Mouse (Mus musculus): ENCODE measurements around the gene Apod. TPM values are rescaled to one million over a fixed set of nuclear protein-coding genes. Genes with fewer than 3 reads are reported as not detected.
"Not testable (repeated sequence)": the region's sequence is repeated elsewhere in the genome, so short reads cannot be mapped to it uniquely, and the experiment has no call there.

The Apod gene
- polyA plus RNA-seq, 1 experiment from 2014 or later = 13.5 TPM

DNA sequence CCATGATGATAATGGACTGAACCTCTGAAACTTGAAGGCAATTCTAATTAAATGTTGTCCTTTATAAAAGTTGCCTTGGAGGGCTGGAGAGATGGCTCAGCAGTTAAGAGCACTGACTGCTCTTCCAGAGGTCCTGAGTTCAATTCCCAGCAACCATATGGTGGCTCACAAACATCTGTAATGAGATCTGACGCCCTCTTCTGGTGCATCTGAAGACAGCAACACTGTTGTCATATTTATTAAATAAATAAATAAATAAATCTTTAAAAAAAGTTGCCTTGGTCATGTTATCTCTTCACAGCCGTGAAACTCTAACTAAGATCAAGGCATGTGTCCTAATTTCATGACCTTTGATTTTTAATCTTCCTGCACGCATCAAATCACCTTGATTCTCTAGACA, 5.1 kb upstream of the Apod start:
- H3K36me3 ChIP-seq (replicated peaks; ENCODE audit: control insufficient read depth, insufficient read depth, low read depth, low read length); H3K9me3 ChIP-seq (replicated peaks; ENCODE audit: control insufficient read depth, low read length); ATAC-seq (replicated peaks; ENCODE audit: insufficient number of reproducible peaks, low FRiP score, low TSS enrichment, low read depth); H3K27ac ChIP-seq (replicated peaks; ENCODE audit: low read depth, low read length); H3K4me3 ChIP-seq (ENCODE audit: low read depth, low read length); H3K4me2 ChIP-seq (ENCODE audit: low read depth, low read length); H3K9ac ChIP-seq (replicated peaks; ENCODE audit: low read length); H3K4me1 ChIP-seq (ENCODE audit: control insufficient read depth, insufficient read depth, low read length); DNase-seq (ENCODE audit: low spot score); H3K27me3 ChIP-seq (ENCODE audit: control insufficient read depth, insufficient read depth, low read length): not testable (repeated sequence)
- WGBS = 78% methylated on average over 3 of the region's 3 CpGs

DNA sequence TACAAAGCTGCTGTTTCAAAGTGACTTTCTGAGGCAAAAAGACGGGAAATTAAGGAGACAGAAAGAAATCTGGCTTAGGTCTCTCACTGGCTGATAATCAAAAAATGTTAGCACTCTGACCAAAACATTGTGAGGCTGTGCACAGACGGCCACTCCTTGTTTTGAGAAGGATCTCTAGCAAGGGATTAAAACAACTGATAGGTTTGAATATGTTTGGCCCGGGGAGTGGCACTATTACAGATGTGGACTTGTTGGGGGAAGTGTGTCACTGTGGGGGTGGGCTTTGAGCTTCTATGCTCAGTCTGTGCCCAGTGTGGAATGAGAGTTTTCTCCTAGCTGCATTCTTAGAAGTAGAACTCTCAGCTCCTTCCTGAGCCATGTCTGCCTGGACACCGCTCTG, 4.7 kb upstream of the Apod start:
- H3K4me1 ChIP-seq (ENCODE audit: control insufficient read depth, insufficient read depth, low read length) = peaks cover 2% of the 10 kb centered on the region; the same call in 1 of the 2 replicates
- H3K4me2 ChIP-seq (ENCODE audit: low read depth, low read length) = no peak overlapping the region
- 75% methylated on average over 4 of the region's 4 CpGs for WGBS
- no peak overlapping the region for H3K9ac ChIP-seq (replicated peaks; ENCODE audit: low read length)
- ATAC-seq (replicated peaks; ENCODE audit: insufficient number of reproducible peaks, low FRiP score, low TSS enrichment, low read depth) (no peak), DNase-seq (ENCODE audit: low spot score) (no peak)
- H3K27ac ChIP-seq (replicated peaks; ENCODE audit: low read depth, low read length) = no peak overlapping the region
- no peaks in the 10 kb centered on the region for H3K36me3 ChIP-seq (replicated peaks; ENCODE audit: control insufficient read depth, insufficient read depth, low read depth, low read length)
- no peak overlapping the region for H3K4me3 ChIP-seq (ENCODE audit: low read depth, low read length)
- no peaks in the 10 kb centered on the region for H3K27me3 ChIP-seq (ENCODE audit: control insufficient read depth, insufficient read depth, low read length)
- H3K9me3 ChIP-seq (replicated peaks; ENCODE audit: control insufficient read depth, low read length) = no peaks in the 10 kb centered on the region

DNA sequence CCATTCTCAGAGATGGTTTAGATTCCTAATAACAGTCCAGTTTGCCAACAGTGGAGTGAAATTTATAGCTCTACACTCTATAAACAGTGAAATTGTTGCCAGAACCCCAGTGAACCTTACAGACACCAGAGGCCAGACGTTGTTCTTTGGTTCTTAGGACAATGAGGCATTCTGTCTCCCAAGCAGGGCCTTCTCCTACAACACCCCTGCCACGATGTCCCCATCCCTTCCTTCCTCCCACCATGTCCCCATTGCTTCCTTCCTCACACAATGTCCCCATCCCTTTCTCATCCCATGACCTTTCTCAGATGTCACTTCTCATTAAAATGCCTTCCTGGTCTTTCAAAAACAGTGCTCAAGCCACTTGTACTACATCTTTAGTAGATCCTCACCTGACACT, 3.8 kb upstream of the Apod start:
- no peak for ATAC-seq (replicated peaks; ENCODE audit: insufficient number of reproducible peaks, low FRiP score, low TSS enrichment, low read depth)
- WGBS = 59% methylated on average over 2 of the region's 2 CpGs
- Histone ChIP-seq H3K27ac (replicated peaks; ENCODE audit: low read depth, low read length) (no peak overlapping the region), H3K27me3 (ENCODE audit: control insufficient read depth, insufficient read depth, low read length) (no peaks in the 10 kb centered on the region), H3K9ac (replicated peaks; ENCODE audit: low read length) (no peak overlapping the region), H3K36me3 (replicated peaks; ENCODE audit: control insufficient read depth, insufficient read depth, low read depth, low read length) (no peaks in the 10 kb centered on the region), H3K4me3 (ENCODE audit: low read depth, low read length) (no peak overlapping the region), H3K4me2 (ENCODE audit: low read depth, low read length) (no peak overlapping the region), H3K9me3 (replicated peaks; ENCODE audit: control insufficient read depth, low read length) (no peaks in the 10 kb centered on the region), H3K4me1 (ENCODE audit: control insufficient read depth, insufficient read depth, low read length) (peaks cover 2% of the 10 kb centered on the region; the same call in 1 of the 2 replicates)
- no peak for DNase-seq (ENCODE audit: low spot score)

DNA sequence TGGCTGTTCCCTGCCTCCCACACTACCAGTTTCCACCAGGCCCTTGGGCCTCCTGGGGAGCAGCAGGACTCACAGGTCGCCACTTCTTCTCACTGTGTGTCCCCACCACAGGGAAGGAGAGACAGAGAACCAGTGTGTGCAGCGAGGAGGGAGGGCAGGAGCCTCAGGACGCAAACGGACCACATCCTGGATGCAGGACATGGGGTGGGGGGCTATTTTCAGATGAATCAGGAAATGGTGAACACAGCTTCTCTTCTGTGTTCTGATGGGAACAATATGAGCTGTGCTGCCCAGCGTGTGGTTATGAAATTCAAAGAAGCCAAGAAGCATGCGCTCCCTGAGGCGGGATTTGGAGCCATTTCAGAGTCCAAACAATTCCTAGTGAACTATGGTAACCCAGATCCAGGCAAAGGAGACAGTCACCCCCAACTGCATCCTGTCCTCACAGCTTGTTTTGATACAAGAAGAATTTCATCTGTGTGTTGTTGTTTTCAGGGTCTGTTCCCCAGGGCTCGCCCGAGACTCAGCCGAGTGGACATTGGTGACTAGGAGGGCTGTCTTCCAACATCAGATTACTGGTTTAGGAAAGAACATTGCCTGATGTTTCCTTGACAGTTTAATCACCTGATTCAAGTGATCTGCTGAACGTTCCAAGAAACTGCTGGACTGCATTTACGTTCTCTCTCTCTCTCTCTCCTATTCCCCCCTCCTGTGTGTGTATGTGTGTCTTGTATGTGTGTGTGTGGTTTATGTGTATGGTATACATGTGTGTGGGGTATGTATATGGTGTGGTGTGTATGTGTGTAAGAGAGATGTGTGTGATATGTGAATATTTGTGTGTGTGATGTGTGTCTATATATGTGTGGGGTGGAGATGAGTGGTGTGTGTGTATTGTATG, 1.9 kb upstream of the Apod start:
- not testable (repeated sequence) for H3K36me3 ChIP-seq (replicated peaks; ENCODE audit: control insufficient read depth, insufficient read depth, low read depth, low read length); H3K4me2 ChIP-seq (ENCODE audit: low read depth, low read length); H3K4me3 ChIP-seq (ENCODE audit: low read depth, low read length); H3K9me3 ChIP-seq (replicated peaks; ENCODE audit: control insufficient read depth, low read length); ATAC-seq (replicated peaks; ENCODE audit: insufficient number of reproducible peaks, low FRiP score, low TSS enrichment, low read depth); H3K4me1 ChIP-seq (ENCODE audit: control insufficient read depth, insufficient read depth, low read length); H3K9ac ChIP-seq (replicated peaks; ENCODE audit: low read length); DNase-seq (ENCODE audit: low spot score); H3K27me3 ChIP-seq (ENCODE audit: control insufficient read depth, insufficient read depth, low read length); H3K27ac ChIP-seq (replicated peaks; ENCODE audit: low read depth, low read length)
- 39% methylated on average over 12 of the region's 12 CpGs for WGBS

DNA sequence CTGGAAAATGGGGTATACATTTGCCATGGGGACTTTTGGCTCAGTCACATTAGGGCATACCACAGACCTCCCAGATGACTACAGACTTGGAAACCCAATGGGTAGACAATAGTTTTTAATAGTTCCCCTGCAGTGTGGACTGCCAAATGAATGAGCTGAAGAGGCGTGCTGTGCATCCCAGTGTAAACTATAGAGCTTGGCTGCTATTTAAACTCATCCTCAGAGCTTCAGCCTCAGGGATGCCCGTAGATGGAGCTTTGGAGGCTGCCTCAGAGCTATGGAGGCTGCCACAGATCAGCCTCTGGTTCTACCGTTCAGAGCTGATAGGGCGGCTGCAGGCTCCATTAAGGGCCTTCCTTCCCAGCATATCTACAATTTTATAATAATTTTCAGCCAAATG, 686 bp upstream of the Apod start:
- Histone ChIP-seq H3K27me3 (ENCODE audit: control insufficient read depth, insufficient read depth, low read length) (no peaks in the 10 kb centered on the region), H3K4me2 (ENCODE audit: low read depth, low read length) (no peak overlapping the region), H3K36me3 (replicated peaks; ENCODE audit: control insufficient read depth, insufficient read depth, low read depth, low read length) (no peaks in the 10 kb centered on the region), H3K9ac (replicated peaks; ENCODE audit: low read length) (no peak overlapping the region; the same call in 1 of the 2 replicates), H3K27ac (replicated peaks; ENCODE audit: low read depth, low read length) (no peak overlapping the region), H3K9me3 (replicated peaks; ENCODE audit: control insufficient read depth, low read length) (no peaks in the 10 kb centered on the region), H3K4me1 (ENCODE audit: control insufficient read depth, insufficient read depth, low read length) (peaks cover 2% of the 10 kb centered on the region; the same call in 1 of the 2 replicates), H3K4me3 (ENCODE audit: low read depth, low read length) (no peak overlapping the region)
- 79% methylated on average over 4 of the region's 4 CpGs for WGBS
- DNase-seq (ENCODE audit: low spot score) (no peak), ATAC-seq (replicated peaks; ENCODE audit: insufficient number of reproducible peaks, low FRiP score, low TSS enrichment, low read depth) (no peak)

DNA sequence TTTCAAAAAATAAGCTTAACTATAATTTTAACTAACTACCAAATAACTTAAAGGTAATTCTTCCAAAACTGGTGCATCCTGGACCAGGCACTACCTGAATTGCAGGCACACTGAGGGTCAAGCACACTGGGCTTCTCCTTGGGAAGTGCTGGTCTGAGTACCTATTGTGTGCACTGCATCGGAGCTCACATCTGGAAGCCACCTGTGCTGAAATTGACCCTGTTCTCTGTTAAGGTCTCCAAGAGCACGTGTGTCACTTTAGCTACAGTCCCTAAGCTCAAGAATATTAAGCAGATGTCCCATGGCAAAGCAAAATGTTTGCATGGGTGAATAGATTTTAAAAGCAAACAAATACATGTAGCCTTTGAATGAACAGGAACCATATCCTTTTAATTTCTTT, 997 bp downstream of the Apod start:
- no peak for ATAC-seq (replicated peaks; ENCODE audit: insufficient number of reproducible peaks, low FRiP score, low TSS enrichment, low read depth)
- no peak overlapping the region for H3K4me3 ChIP-seq (ENCODE audit: low read depth, low read length)
- peaks cover 2% of the 10 kb centered on the region; the same call in 1 of the 2 replicates for H3K4me1 ChIP-seq (ENCODE audit: control insufficient read depth, insufficient read depth, low read length)
- no peaks in the 10 kb centered on the region for H3K27me3 ChIP-seq (ENCODE audit: control insufficient read depth, insufficient read depth, low read length)
- H3K27ac ChIP-seq (replicated peaks; ENCODE audit: low read depth, low read length) = no peak overlapping the region
- no peaks in the 10 kb centered on the region for H3K9me3 ChIP-seq (replicated peaks; ENCODE audit: control insufficient read depth, low read length)
- DNase-seq (ENCODE audit: low spot score) = peak; percentile 79
- H3K9ac ChIP-seq (replicated peaks; ENCODE audit: low read length) = no peak overlapping the region
- H3K4me2 ChIP-seq (ENCODE audit: low read depth, low read length) = no peak overlapping the region
- H3K36me3 ChIP-seq (replicated peaks; ENCODE audit: control insufficient read depth, insufficient read depth, low read depth, low read length) = no peaks in the 10 kb centered on the region
- WGBS = 18% methylated on average over 2 of the region's 2 CpGs

DNA sequence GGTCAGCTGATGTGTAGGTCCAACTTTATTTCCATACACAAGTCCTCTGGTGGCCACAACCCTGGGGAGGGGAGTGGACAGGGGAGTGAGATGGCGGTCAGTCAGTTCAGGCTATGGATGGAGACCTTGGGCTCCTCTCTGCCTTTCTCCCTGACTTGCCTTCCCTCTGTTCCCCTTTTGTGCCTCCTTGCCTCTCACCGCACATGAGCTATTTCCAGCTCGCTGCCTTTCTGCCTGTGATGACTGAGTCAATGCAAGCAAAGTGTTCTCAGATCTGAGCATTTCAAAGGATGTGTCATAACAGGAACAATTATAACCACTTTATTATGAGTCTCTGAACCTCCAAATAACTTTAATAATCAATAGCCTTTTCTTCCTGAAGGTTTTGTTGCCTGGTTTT, 2.3 kb downstream of the Apod start:
- WGBS = 80% methylated on average over 3 of the region's 3 CpGs
- ATAC-seq (replicated peaks; ENCODE audit: insufficient number of reproducible peaks, low FRiP score, low TSS enrichment, low read depth) (no peak), DNase-seq (ENCODE audit: low spot score) (no peak)
- H3K9me3 ChIP-seq (replicated peaks; ENCODE audit: control insufficient read depth, low read length) = no peaks in the 10 kb centered on the region
- H3K27me3 ChIP-seq (ENCODE audit: control insufficient read depth, insufficient read depth, low read length) = no peaks in the 10 kb centered on the region
- no peak overlapping the region for H3K27ac ChIP-seq (replicated peaks; ENCODE audit: low read depth, low read length)
- H3K4me2 ChIP-seq (ENCODE audit: low read depth, low read length) = no peak overlapping the region
- H3K4me1 ChIP-seq (ENCODE audit: control insufficient read depth, insufficient read depth, low read length) = peaks cover 2% of the 10 kb centered on the region; the same call in 1 of the 2 replicates
- H3K36me3 ChIP-seq (replicated peaks; ENCODE audit: control insufficient read depth, insufficient read depth, low read depth, low read length) = no peaks in the 10 kb centered on the region
- H3K4me3 ChIP-seq (ENCODE audit: low read depth, low read length) = no peak overlapping the region
- no peak overlapping the region for H3K9ac ChIP-seq (replicated peaks; ENCODE audit: low read length)

DNA sequence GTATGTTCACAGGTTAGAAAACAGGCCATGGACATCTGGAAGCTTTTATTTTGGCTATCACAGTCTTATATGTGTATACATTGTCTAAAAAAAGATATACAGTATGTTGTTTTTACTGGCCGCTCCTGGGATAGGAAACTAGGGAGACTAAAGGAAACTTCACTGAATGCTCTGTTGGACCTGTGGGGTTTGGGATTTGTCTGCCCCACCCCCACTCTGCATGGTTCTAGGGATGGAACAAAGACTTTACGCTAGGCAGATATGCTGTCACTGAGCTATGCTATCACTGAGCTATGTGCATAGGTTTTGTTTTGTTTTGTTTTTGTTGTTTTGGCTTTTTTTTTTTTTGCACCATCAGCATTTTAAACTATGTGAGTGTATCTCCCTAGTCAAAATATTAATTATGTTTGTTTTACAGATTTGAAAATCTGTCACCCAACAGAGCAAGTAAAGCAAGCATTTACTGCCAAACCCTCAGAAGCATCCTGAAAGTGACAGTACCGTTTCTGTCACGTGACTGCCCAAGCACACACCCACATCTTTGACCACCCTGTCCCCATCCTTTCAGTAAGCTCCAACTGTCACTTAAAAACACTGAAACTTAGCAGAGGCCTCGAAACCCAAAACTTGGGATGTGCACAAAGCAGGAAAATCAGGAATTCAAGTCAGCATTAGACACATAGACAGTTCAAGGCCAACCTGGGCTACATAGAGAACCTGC, 9.2 kb downstream of the Apod start:
- no peak overlapping the region for H3K9ac ChIP-seq (replicated peaks; ENCODE audit: low read length)
- WGBS = 63% methylated on average over 5 of the region's 5 CpGs
- H3K4me2 ChIP-seq (ENCODE audit: low read depth, low read length) = no peak overlapping the region
- no peak for ATAC-seq (replicated peaks; ENCODE audit: insufficient number of reproducible peaks, low FRiP score, low TSS enrichment, low read depth)
- peak; percentile 13 for DNase-seq (ENCODE audit: low spot score)
- no peaks in the 10 kb centered on the region for H3K9me3 ChIP-seq (replicated peaks; ENCODE audit: control insufficient read depth, low read length)
- H3K4me1 ChIP-seq (ENCODE audit: control insufficient read depth, insufficient read depth, low read length) = no peaks in the 10 kb centered on the region
- no peak overlapping the region for H3K27ac ChIP-seq (replicated peaks; ENCODE audit: low read depth, low read length)
- no peaks in the 10 kb centered on the region for H3K27me3 ChIP-seq (ENCODE audit: control insufficient read depth, insufficient read depth, low read length)
- H3K4me3 ChIP-seq (ENCODE audit: low read depth, low read length) = no peak overlapping the region
- no peaks in the 10 kb centered on the region for H3K36me3 ChIP-seq (replicated peaks; ENCODE audit: control insufficient read depth, insufficient read depth, low read depth, low read length)

Measured in embryonic facial prominence, embryonic 11.5 days (tissue).